Mouse (Mus musculus) erythroblast, embryonic 14.5 days (primary cell): Measurements from ENCODE around the gene Golph3. TPM values are rescaled to one million over a fixed set of nuclear protein-coding genes. Genes with fewer than 3 reads are reported as not detected.
A peak's percentile ranks its signal among the peaks of the same experiment; 100 is the strongest.

ENCODE experiments used
- H3K27me3 ChIP-seq: 2 replicates; pipeline ENCODE4 v1.6.1; 2012; ENCODE audit warnings: inconsistent platforms; ENCODE audit not compliant: control insufficient read depth
- H3K36me3 ChIP-seq: 2 replicates; pipeline ENCODE4 v1.6.1; 2012; ENCODE audit warnings: mild to moderate bottlenecking, inconsistent platforms; ENCODE audit not compliant: control insufficient read depth
- H3K4me1 ChIP-seq: 2 replicates; pipeline ENCODE4 v1.6.1; 2012; ENCODE audit warnings: inconsistent platforms; ENCODE audit not compliant: control insufficient read depth
- H3K4me3 ChIP-seq: replicated peaks from 2 replicates; pipeline ENCODE3; 2012; ENCODE audit warnings: moderate library complexity, mild to moderate bottlenecking, inconsistent platforms
- H3K9me3 ChIP-seq: 2 replicates; pipeline ENCODE4 v1.6.1; 2012; ENCODE audit warnings: low read length, inconsistent platforms, mixed read lengths; ENCODE audit not compliant: control insufficient read depth
- GATA1 ChIP-seq: IDR thresholded peaks from 2 replicates; pipeline ENCODE4 v1.6.1; 2012; ENCODE audit warnings: low read length, inconsistent platforms, mixed read lengths
- TAL1 ChIP-seq: IDR thresholded peaks from 3 replicates; pipeline ENCODE4 v1.6.1; 2012; ENCODE audit warnings: low read length, inconsistent platforms, mixed read lengths
- polyA plus RNA-seq: library from polyadenylated mRNA; stranded (reverse); fragments of >175 nt; gene quantifications from 2 replicates; pipeline ENCODE4 v1.2.3, GENCODE M21; 2012

The Golph3 gene
- polyA plus RNA-seq, 1 experiment: 30.2 TPM

DNA sequence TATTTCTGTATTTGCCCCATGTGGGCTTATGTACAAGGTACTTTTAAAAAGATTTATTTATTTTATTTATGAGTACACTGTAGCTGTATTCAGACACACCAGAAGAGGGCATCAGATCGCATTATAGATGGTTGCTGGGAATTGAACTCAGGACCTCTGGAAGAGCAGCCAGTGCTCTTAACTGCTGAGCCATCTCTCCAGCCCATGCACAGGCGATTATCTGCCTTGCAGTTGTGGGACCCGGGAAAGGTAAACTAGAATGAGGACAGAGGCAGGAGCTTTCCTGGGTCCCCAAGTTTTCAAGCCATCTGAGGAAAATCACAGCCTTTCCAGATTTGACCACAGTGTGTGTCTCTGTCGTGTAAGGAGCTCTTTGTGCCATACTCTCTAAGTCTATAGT, 47.6 kb downstream of the Golph3 start:
- Histone ChIP-seq H3K27me3 (no peaks in the 10 kb centered on the region), H3K4me3 (no peak overlapping the region), H3K9me3 (no peaks in the 10 kb centered on the region), H3K36me3 (no peaks in the 10 kb centered on the region), H3K4me1 (peaks cover 42% of the 10 kb centered on the region)
- TF ChIP-seq GATA1 (no peak), TAL1 (no peak)

DNA sequence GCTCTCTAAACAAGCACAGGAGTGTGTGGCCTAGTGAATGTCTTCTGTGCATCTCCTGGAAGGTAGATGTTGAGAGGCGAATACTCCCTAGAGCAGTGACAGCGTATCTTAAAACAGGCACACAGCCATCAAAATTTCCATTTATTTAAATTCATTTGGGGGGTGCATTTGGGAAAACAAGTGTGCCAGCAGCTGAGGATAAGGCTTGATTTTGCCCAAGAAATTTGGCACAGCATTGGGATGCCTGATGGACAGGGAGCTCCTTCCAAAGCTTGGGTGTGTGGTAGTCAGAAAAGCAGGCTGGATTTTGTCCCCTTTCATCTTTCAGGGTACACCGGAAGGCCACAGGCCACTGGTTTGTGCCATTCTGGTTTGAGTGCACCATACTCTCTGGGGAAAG, 48.8 kb downstream of the Golph3 start:
- no peak for TF ChIP-seq TAL1
- no peak for TF ChIP-seq GATA1
- H3K9me3 ChIP-seq: no peaks in the 10 kb centered on the region
- H3K4me1 ChIP-seq: peaks cover 46% of the 10 kb centered on the region
- H3K27me3 ChIP-seq: 0 out of 2 replicates have a peak, but pooled peaks cover 2% of the 10 kb centered on the region
- H3K36me3 ChIP-seq: no peaks in the 10 kb centered on the region
- H3K4me3 ChIP-seq: no peak overlapping the region

DNA sequence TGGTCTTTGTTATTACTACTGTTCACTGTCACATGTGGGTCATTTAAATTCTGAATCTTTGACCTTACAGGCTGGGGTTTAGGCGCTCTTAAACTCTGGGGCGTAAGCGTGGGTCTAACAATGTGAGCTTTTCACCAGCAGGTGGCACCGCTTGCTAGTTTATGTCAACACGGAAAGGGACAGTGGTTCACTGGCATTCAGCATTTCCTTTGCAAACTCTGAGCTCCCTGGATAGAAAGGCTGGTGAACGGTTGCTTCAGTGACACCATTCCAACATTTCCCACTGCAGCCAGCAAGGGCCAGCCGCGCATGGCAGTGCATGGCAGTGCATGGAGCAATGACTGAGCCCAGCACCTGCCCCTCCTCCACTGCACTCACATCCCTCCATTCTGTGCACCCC, 49.9 kb downstream of the Golph3 start:
- Histone ChIP-seq H3K9me3 (no peaks in the 10 kb centered on the region), H3K4me3 (no peak overlapping the region), H3K27me3 (peaks cover 2% of the 10 kb centered on the region; the same call in 1 of the 2 replicates), H3K36me3 (no peaks in the 10 kb centered on the region), H3K4me1 (peaks cover 51% of the 10 kb centered on the region)
- TF ChIP-seq GATA1 (no peak), TAL1 (no peak)

DNA sequence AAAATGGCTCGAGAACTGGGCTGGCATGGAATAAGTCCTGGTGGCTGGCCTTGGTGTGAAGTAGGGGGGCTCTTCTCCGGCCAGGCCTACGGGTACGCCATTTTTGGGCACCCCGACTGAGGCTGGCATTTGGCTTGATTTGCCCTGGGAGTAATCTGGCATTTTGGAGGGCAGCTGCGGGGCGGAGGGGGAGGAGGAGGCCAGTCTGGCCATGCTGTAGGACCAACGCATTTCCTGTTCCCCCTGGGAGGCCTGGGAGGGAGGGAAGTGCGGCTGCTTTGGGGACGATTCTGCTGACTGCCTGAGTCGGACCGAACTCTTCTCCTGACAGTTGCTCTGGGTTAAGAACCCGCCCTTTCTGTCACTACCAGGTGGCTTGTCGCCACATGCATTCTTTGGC, 52.2 kb downstream of the Golph3 start:
- no peak for TF ChIP-seq GATA1
- no peak for TF ChIP-seq TAL1
- H3K4me3 ChIP-seq: no peak overlapping the region
- H3K4me1 ChIP-seq: peaks cover 39% of the 10 kb centered on the region
- no peaks in the 10 kb centered on the region for H3K36me3 ChIP-seq
- H3K9me3 ChIP-seq: no peaks in the 10 kb centered on the region
- H3K27me3 ChIP-seq: peaks cover 2% of the 10 kb centered on the region; the same call in 1 of the 2 replicates

DNA sequence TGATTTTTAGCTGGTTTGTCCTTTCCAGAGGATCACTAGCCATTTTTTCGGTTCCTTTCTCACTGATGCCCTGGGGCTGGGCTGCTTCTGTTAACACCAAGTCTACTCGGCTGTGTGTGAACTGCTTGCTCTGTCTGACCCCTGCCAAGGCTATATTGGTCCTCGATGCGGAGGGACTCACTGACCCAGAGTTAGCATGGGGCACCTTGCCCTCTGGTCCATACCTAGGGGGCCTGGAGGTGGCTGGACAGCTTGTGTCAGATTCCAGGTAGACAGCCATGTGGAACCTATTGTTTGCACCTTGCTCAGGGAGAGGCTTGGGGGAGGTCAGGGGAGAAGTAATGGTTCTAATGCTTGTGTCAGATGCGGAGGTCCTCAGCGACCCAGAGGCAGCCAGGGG, 52.7 kb downstream of the Golph3 start:
- Histone ChIP-seq H3K36me3 (no peaks in the 10 kb centered on the region), H3K4me3 (no peak overlapping the region), H3K27me3 (peaks cover 2% of the 10 kb centered on the region; the same call in 1 of the 2 replicates), H3K9me3 (no peaks in the 10 kb centered on the region), H3K4me1 (peaks cover 36% of the 10 kb centered on the region)
- no peak for TF ChIP-seq TAL1
- no peak for TF ChIP-seq GATA1

DNA sequence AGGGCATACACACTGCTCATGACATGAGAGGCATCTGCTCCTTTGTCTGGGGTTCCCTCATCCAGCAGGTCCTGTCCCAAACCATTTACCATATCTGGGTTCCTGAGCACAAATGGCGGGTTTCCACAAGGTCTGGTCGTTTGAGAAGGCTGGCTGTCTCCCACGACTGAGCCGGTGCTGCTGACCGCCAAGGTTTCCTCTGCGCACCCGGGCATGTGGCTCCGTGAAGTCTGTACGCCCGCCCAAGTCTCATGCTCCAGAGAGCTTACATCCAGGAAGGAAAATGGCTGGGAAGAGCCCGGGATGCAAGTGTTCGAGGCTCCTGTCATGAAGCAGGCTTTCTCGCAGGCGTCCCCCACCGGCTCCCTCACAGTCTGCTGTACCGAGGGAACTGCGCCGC, 53.7 kb downstream of the Golph3 start:
- Histone ChIP-seq H3K27me3 (peaks cover 2% of the 10 kb centered on the region; the same call in 1 of the 2 replicates), H3K4me3 (peak overlapping the region; percentile 59), H3K4me1 (peaks cover 35% of the 10 kb centered on the region), H3K36me3 (no peaks in the 10 kb centered on the region), H3K9me3 (no peaks in the 10 kb centered on the region)
- no peak for TF ChIP-seq TAL1
- TF ChIP-seq GATA1: no peak

DNA sequence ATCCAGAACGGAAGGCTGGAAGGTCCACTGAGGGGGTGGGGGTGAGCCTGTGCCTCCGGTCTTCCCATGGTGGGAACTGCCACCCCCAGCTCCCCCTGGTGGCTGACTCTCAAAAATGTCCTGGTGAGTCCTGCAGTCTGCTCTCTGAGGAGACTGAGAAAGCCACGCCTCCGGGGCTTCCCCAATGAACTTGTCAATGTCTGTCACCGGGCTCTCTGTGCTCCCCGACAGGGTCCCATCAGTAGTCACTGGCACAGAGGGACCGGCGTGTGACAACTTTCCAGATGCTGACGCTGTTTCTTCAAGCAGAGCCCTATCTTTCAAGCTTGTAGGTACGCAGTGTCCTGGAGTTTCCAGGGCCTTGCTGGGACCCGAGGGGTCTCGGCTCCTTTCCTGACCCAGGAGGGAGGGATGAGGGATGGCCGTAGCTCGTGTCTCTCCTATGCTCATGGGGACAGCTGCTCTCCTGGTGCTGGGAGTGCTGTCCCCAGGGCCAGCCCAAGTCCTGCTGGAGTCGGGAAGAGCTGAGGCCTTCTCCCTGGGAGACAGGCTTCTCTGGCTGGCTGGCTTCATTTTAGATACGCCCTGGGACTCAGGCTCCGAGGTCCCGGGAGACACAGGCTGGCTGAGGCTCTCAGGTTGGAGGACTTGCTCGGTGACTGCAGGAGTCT, 54.5 kb downstream of the Golph3 start:
- TF ChIP-seq TAL1 (no peak), GATA1 (no peak)
- Histone ChIP-seq H3K9me3 (no peaks in the 10 kb centered on the region), H3K4me1 (peaks cover 31% of the 10 kb centered on the region), H3K36me3 (no peaks in the 10 kb centered on the region), H3K27me3 (peaks cover 2% of the 10 kb centered on the region; the same call in 1 of the 2 replicates), H3K4me3 (peak overlapping the region; percentile 59)

DNA sequence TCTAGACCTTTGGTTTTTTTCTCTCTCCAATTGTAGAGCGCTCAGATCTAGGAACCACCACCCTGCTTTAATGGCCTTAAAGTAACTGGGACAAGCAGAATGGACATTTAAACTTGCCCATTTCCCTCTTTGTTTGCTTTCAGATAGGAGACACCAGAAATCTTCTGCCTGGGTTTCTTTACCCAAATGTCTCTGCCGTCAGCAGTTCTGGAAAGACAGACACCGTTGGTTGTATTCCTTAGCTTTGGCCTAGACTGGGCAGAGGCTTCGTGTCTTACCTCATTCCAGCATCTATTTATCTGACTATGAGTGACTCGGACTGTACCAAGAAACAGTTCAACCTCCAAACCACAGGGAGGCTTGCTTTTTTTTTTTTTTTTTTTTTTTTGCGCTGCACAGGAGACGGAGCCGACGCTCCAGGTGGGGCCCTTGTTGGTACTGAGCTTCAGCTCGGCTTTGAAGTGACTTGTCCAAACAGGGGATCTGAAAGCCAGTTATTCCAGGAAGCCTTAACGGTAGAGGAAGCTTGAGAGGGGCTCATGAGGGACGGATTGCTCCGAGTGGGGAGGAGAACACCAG, 55.3 kb downstream of the Golph3 start:
- Histone ChIP-seq H3K36me3 (no peaks in the 10 kb centered on the region), H3K4me3 (no peak overlapping the region), H3K4me1 (peaks cover 24% of the 10 kb centered on the region), H3K27me3 (peaks cover 2% of the 10 kb centered on the region; the same call in 1 of the 2 replicates), H3K9me3 (no peaks in the 10 kb centered on the region)
- TF ChIP-seq GATA1: no peak
- no peak for TF ChIP-seq TAL1

DNA sequence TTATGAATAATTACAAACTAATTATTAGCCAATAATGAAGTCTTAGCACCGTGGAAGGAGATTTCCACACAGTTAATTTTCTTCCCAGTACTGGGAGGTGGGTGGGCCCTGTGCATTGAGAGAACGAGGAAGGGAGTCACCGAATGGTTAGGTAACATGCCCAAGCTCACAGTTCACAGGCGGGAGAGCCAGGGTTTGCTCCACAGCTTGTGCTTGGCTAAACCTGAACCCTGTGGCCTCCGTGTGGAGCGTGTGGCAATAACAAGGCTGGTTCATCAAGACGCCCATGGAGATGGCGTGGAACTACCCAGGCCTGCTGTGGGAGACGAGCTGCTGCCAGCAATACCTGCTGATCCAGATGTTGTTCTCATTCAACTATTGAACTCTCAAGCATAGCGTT, 56.5 kb downstream of the Golph3 start:
- Histone ChIP-seq H3K4me1 (peaks cover 24% of the 10 kb centered on the region), H3K9me3 (no peaks in the 10 kb centered on the region), H3K27me3 (peaks cover 2% of the 10 kb centered on the region; the same call in 1 of the 2 replicates), H3K4me3 (no peak overlapping the region), H3K36me3 (no peaks in the 10 kb centered on the region)
- no peak for TF ChIP-seq TAL1
